Mouse (Mus musculus): ENCODE results near the gene Uncx. TPM values are rescaled to one million over a fixed set of nuclear protein-coding genes. Genes with fewer than 3 reads are reported as not detected.

Uncx gene
- polyA plus RNA-seq, 1 experiment from 2014 or later = 60.7 TPM

- no peaks in the 10 kb centered on the region for H3K36me3 ChIP-seq
- no peaks in the 10 kb centered on the region for H3K9me3 ChIP-seq
- no peak overlapping the region for H3K27ac ChIP-seq
- no peak overlapping the region for H3K4me3 ChIP-seq
- 71% methylated on average over 10 of the region's 10 CpGs for WGBS
- H3K4me2 ChIP-seq = no peak overlapping the region
- peaks cover 80% of the 10 kb centered on the region for H3K27me3 ChIP-seq
- no peak for ATAC-seq (ENCODE audit: low FRiP score)
- peaks cover 4% of the 10 kb centered on the region; the same call in 1 of the 2 replicates for H3K4me1 ChIP-seq (replicated peaks)
- H3K9ac ChIP-seq = no peak overlapping the region
These were observed 21.3 kb upstream of the Uncx start for GRCm38 (mm10) chr5:139521987-139522386.

- Histone ChIP-seq H3K9me3 (no peaks in the 10 kb centered on the region), H3K9ac (no peak overlapping the region), H3K4me1 (replicated peaks) (no peaks in the 10 kb centered on the region), H3K27ac (no peak overlapping the region), H3K36me3 (no peaks in the 10 kb centered on the region), H3K4me2 (no peak overlapping the region), H3K4me3 (no peak overlapping the region), H3K27me3 (peaks cover 92% of the 10 kb centered on the region)
- WGBS = 68% methylated on average over 7 of the region's 7 CpGs
- no peak for ATAC-seq (ENCODE audit: low FRiP score)
These were observed 14.4 kb upstream of the Uncx start for GRCm38 (mm10) chr5:139528851-139529250.

- under 1% methylated on average over 34 of the region's 34 CpGs for WGBS
- peaks cover 42% of the 10 kb centered on the region for H3K4me1 ChIP-seq (replicated peaks)
- H3K4me3 ChIP-seq = no peak overlapping the region
- peak; percentile 29; the same call in 1 of the 2 replicates for ATAC-seq (ENCODE audit: low FRiP score)
- H3K27me3 ChIP-seq = peaks cover 81% of the 10 kb centered on the region
- H3K9ac ChIP-seq = no peak overlapping the region
- H3K9me3 ChIP-seq = no peaks in the 10 kb centered on the region
- H3K27ac ChIP-seq = peak overlapping the region; percentile 68
- no peaks in the 10 kb centered on the region for H3K36me3 ChIP-seq
- H3K4me2 ChIP-seq = 0 out of 2 replicates have a peak overlapping the region, but pooled peaks have one; percentile 3
These were observed 7.8 kb upstream of the Uncx start for GRCm38 (mm10) chr5:139535386-139535919.

- H3K27ac ChIP-seq = peak overlapping the region; percentile 82
- H3K36me3 ChIP-seq = no peaks in the 10 kb centered on the region
- H3K4me1 ChIP-seq (replicated peaks) = peaks cover 51% of the 10 kb centered on the region
- 1% methylated on average over 26 of the region's 26 CpGs for WGBS
- H3K9ac ChIP-seq = no peak overlapping the region
- peaks cover 83% of the 10 kb centered on the region for H3K27me3 ChIP-seq
- no peak overlapping the region for H3K4me3 ChIP-seq
- 0 out of 2 replicates have a peak overlapping the region, but pooled peaks have one; percentile 11 for H3K4me2 ChIP-seq
- no peaks in the 10 kb centered on the region for H3K9me3 ChIP-seq
- ATAC-seq (ENCODE audit: low FRiP score) = peak; percentile 47
These were observed 6.9 kb upstream of the Uncx start for GRCm38 (mm10) chr5:139536211-139536910.

GRCm38 (mm10) chr5:139536911-139537738 lies 6.2 kb upstream of the Uncx start:
- peaks cover 84% of the 10 kb centered on the region for H3K27me3 ChIP-seq
- H3K36me3 ChIP-seq = no peaks in the 10 kb centered on the region
- peak overlapping the region; percentile 19; the same call in 1 of the 2 replicates for H3K4me2 ChIP-seq
- ATAC-seq (ENCODE audit: low FRiP score) = no peak
- 2% methylated on average over 18 of the region's 18 CpGs for WGBS
- H3K4me3 ChIP-seq = no peak overlapping the region
- peak overlapping the region; percentile 82 for H3K27ac ChIP-seq
- no peaks in the 10 kb centered on the region for H3K9me3 ChIP-seq
- no peak overlapping the region for H3K9ac ChIP-seq
- peaks cover 59% of the 10 kb centered on the region for H3K4me1 ChIP-seq (replicated peaks)

GRCm38 (mm10) chr5:139537739-139538135 lies 5.6 kb upstream of the Uncx start:
- 2% methylated on average over 3 of the region's 3 CpGs for WGBS
- no peaks in the 10 kb centered on the region for H3K36me3 ChIP-seq
- peaks cover 62% of the 10 kb centered on the region for H3K4me1 ChIP-seq (replicated peaks)
- no peak overlapping the region for H3K9ac ChIP-seq
- no peak overlapping the region for H3K4me2 ChIP-seq
- peaks cover 84% of the 10 kb centered on the region for H3K27me3 ChIP-seq
- no peak for ATAC-seq (ENCODE audit: low FRiP score)
- no peaks in the 10 kb centered on the region for H3K9me3 ChIP-seq
- H3K27ac ChIP-seq = peak overlapping the region; percentile 82
- no peak overlapping the region for H3K4me3 ChIP-seq

GRCm38 (mm10) chr5:139541151-139542042 lies 1.9 kb upstream of the Uncx start:
- Histone ChIP-seq H3K4me3 (peak overlapping the region; percentile 22), H3K4me1 (replicated peaks) (peaks cover 73% of the 10 kb centered on the region), H3K9me3 (no peaks in the 10 kb centered on the region), H3K36me3 (no peaks in the 10 kb centered on the region), H3K4me2 (peak overlapping the region; percentile 47), H3K27me3 (peaks cover 83% of the 10 kb centered on the region), H3K27ac (peak overlapping the region; percentile 92), H3K9ac (peak overlapping the region; percentile 55; the same call in 1 of the 2 replicates)
- ATAC-seq (ENCODE audit: low FRiP score) = no peak
- 2% methylated on average over 44 of the region's 44 CpGs for WGBS

GRCm38 (mm10) chr5:139542043-139542365 lies 1.3 kb upstream of the Uncx start:
- Histone ChIP-seq H3K27me3 (peaks cover 84% of the 10 kb centered on the region), H3K9me3 (no peaks in the 10 kb centered on the region), H3K9ac (no peak overlapping the region), H3K36me3 (peaks cover 3% of the 10 kb centered on the region; the same call in 1 of the 2 replicates), H3K27ac (peak overlapping the region; percentile 92), H3K4me1 (replicated peaks) (peaks cover 74% of the 10 kb centered on the region), H3K4me3 (no peak overlapping the region), H3K4me2 (peak overlapping the region; percentile 47)
- 0% methylated on average over 1 of the region's 1 CpGs for WGBS
- no peak for ATAC-seq (ENCODE audit: low FRiP score)

- WGBS = 0% methylated on average over 5 of the region's 5 CpGs
- H3K4me1 ChIP-seq (replicated peaks) = peaks cover 74% of the 10 kb centered on the region
- H3K4me3 ChIP-seq = peak overlapping the region; percentile 61; the same call in 1 of the 2 replicates
- peak overlapping the region; percentile 35; the same call in 1 of the 2 replicates for H3K9ac ChIP-seq
- no peak for ATAC-seq (ENCODE audit: low FRiP score)
- peak overlapping the region; percentile 96 for H3K27ac ChIP-seq
- peaks cover 84% of the 10 kb centered on the region for H3K27me3 ChIP-seq
- peak overlapping the region; percentile 72 for H3K4me2 ChIP-seq
- no peaks in the 10 kb centered on the region for H3K9me3 ChIP-seq
- H3K36me3 ChIP-seq = peaks cover 8% of the 10 kb centered on the region; the same call in 1 of the 2 replicates
These were observed 738 bp upstream of the Uncx start for GRCm38 (mm10) chr5:139542556-139542955.

- H3K9ac ChIP-seq = peak overlapping the region; percentile 91
- peaks cover 66% of the 10 kb centered on the region for H3K4me1 ChIP-seq (replicated peaks)
- WGBS = under 1% methylated on average over 65 of the region's 71 CpGs
- H3K27ac ChIP-seq = peak overlapping the region; percentile 96
- H3K4me3 ChIP-seq = peak overlapping the region; percentile 61
- peaks cover 8% of the 10 kb centered on the region; the same call in 1 of the 2 replicates for H3K36me3 ChIP-seq
- H3K9me3 ChIP-seq = no peaks in the 10 kb centered on the region
- peak; percentile 65 for ATAC-seq (ENCODE audit: low FRiP score)
- peaks cover 77% of the 10 kb centered on the region for H3K27me3 ChIP-seq
- peak overlapping the region; percentile 72 for H3K4me2 ChIP-seq
These were observed 466 bp downstream of the Uncx start for GRCm38 (mm10) chr5:139543650-139544270.

Measured in hindbrain, embryonic 13.5 days (tissue).